Mouse (Mus musculus): Measurements from ENCODE around the gene Ptprn. TPM values are rescaled to one million over a fixed set of nuclear protein-coding genes. Genes with fewer than 3 reads are reported as not detected.

Gene Ptprn
- total and polyA plus RNA-seq, 2 experiments from 2014 or later: 31.5 to 68.7 TPM

- 79% methylated on average over 16 of the region's 16 CpGs for WGBS
- Histone ChIP-seq H3K4me2 (ENCODE audit: low read depth) (no peak overlapping the region), H3K4me3 (ENCODE audit: low read depth, low read length) (no peak overlapping the region), H3K27me3 (ENCODE audit: insufficient read depth, low read length) (no peaks in the 10 kb centered on the region), H3K9me3 (ENCODE audit: low read length) (no peaks in the 10 kb centered on the region), H3K9ac (no peak overlapping the region), H3K4me1 (ENCODE audit: insufficient read depth) (no peaks in the 10 kb centered on the region), H3K36me3 (ENCODE audit: insufficient read depth) (peaks cover 8% of the 10 kb centered on the region; the same call in 1 of the 2 replicates), H3K27ac (ENCODE audit: low read depth, low read length) (no peak overlapping the region)
- ATAC-seq (no peak), DNase-seq (no peak)
- TF ChIP-seq CTCF (IDR thresholded peaks at IDR 0.05; ENCODE audit: low read depth): no peak
These were observed 17.0 kb downstream of the Ptprn start for GRCm38 (mm10) chr1:75247071-75247930.

- ATAC-seq: peak; percentile 90
- no peaks in the 10 kb centered on the region for H3K4me1 ChIP-seq (ENCODE audit: insufficient read depth)
- no peaks in the 10 kb centered on the region for H3K9me3 ChIP-seq (ENCODE audit: low read length)
- H3K9ac ChIP-seq: no peak overlapping the region
- H3K4me2 ChIP-seq (ENCODE audit: low read depth): no peak overlapping the region
- no peak overlapping the region for H3K27ac ChIP-seq (ENCODE audit: low read depth, low read length)
- no peaks in the 10 kb centered on the region for H3K27me3 ChIP-seq (ENCODE audit: insufficient read depth, low read length)
- WGBS: 17% methylated on average over 4 of the region's 4 CpGs
- peak; percentile 81 for DNase-seq
- H3K36me3 ChIP-seq (ENCODE audit: insufficient read depth): peaks cover 19% of the 10 kb centered on the region
- H3K4me3 ChIP-seq (ENCODE audit: low read depth, low read length): no peak overlapping the region
- no peak for TF ChIP-seq CTCF (IDR thresholded peaks at IDR 0.05; ENCODE audit: low read depth)
These were observed 19.5 kb downstream of the Ptprn start for GRCm38 (mm10) chr1:75244836-75245235.

GRCm38 (mm10) chr1:75244175-75244826 is 20.0 kb downstream of the Ptprn start:
- 89% methylated on average over 12 of the region's 12 CpGs for WGBS
- no peak overlapping the region for H3K9ac ChIP-seq
- H3K4me3 ChIP-seq (ENCODE audit: low read depth, low read length): no peak overlapping the region
- DNase-seq: no peak
- no peak for ATAC-seq
- no peaks in the 10 kb centered on the region for H3K27me3 ChIP-seq (ENCODE audit: insufficient read depth, low read length)
- no peak overlapping the region for H3K27ac ChIP-seq (ENCODE audit: low read depth, low read length)
- H3K36me3 ChIP-seq (ENCODE audit: insufficient read depth): peaks cover 23% of the 10 kb centered on the region
- no peak overlapping the region for H3K4me2 ChIP-seq (ENCODE audit: low read depth)
- TF ChIP-seq CTCF (IDR thresholded peaks at IDR 0.05; ENCODE audit: low read depth): no peak
- H3K4me1 ChIP-seq (ENCODE audit: insufficient read depth): no peaks in the 10 kb centered on the region
- no peaks in the 10 kb centered on the region for H3K9me3 ChIP-seq (ENCODE audit: low read length)

GRCm38 (mm10) chr1:75243411-75243810 is 20.9 kb downstream of the Ptprn start:
- Histone ChIP-seq H3K4me1 (ENCODE audit: insufficient read depth) (no peaks in the 10 kb centered on the region), H3K9ac (no peak overlapping the region), H3K27me3 (ENCODE audit: insufficient read depth, low read length) (no peaks in the 10 kb centered on the region), H3K36me3 (ENCODE audit: insufficient read depth) (peaks cover 23% of the 10 kb centered on the region), H3K9me3 (ENCODE audit: low read length) (no peaks in the 10 kb centered on the region), H3K4me3 (ENCODE audit: low read depth, low read length) (no peak overlapping the region), H3K4me2 (ENCODE audit: low read depth) (no peak overlapping the region), H3K27ac (ENCODE audit: low read depth, low read length) (no peak overlapping the region)
- TF ChIP-seq CTCF (IDR thresholded peaks at IDR 0.05; ENCODE audit: low read depth): no peak
- ATAC-seq (no peak), DNase-seq (no peak)
- WGBS: 86% methylated on average over 14 of the region's 14 CpGs

- Histone ChIP-seq H3K27me3 (ENCODE audit: insufficient read depth, low read length) (no peaks in the 10 kb centered on the region), H3K9ac (no peak overlapping the region), H3K4me3 (ENCODE audit: low read depth, low read length) (no peak overlapping the region), H3K27ac (ENCODE audit: low read depth, low read length) (no peak overlapping the region), H3K4me2 (ENCODE audit: low read depth) (no peak overlapping the region), H3K36me3 (ENCODE audit: insufficient read depth) (peaks cover 23% of the 10 kb centered on the region), H3K4me1 (ENCODE audit: insufficient read depth) (0 out of 2 replicates have a peak, but pooled peaks cover 9% of the 10 kb centered on the region), H3K9me3 (ENCODE audit: low read length) (no peaks in the 10 kb centered on the region)
- ATAC-seq (no peak), DNase-seq (no peak)
- TF ChIP-seq CTCF (IDR thresholded peaks at IDR 0.05; ENCODE audit: low read depth): no peak
- 84% methylated on average over 10 of the region's 10 CpGs for WGBS
These were observed 24.7 kb downstream of the Ptprn start for GRCm38 (mm10) chr1:75239591-75239990.

GRCm38 (mm10) chr1:75236117-75237050 is 27.9 kb downstream of the Ptprn start, which contains the start of gene Dnajb2:
Gene Dnajb2 (plus strand): TSS chr1:75236406.
- no peaks in the 10 kb centered on the region for H3K9me3 ChIP-seq (ENCODE audit: low read length)
- ATAC-seq (peak; percentile 92), DNase-seq (peak; percentile 83)
- peaks cover 10% of the 10 kb centered on the region; the same call in 1 of the 2 replicates for H3K36me3 ChIP-seq (ENCODE audit: insufficient read depth)
- peak within 1 kb of the TSS; percentile 84 for H3K4me2 ChIP-seq (ENCODE audit: low read depth)
- 5% methylated on average over 64 of the region's 64 CpGs for WGBS
- peak within 1 kb of the TSS; percentile 69 for H3K4me3 ChIP-seq (ENCODE audit: low read depth, low read length)
- H3K9ac ChIP-seq: peak within 1 kb of the TSS; percentile 80
- 0 out of 2 replicates have a peak, but pooled peaks have one; percentile 2 for TF ChIP-seq CTCF (IDR thresholded peaks at IDR 0.05; ENCODE audit: low read depth)
- 0 out of 2 replicates have a peak, but pooled peaks cover 9% of the 10 kb centered on the region for H3K4me1 ChIP-seq (ENCODE audit: insufficient read depth)
- H3K27me3 ChIP-seq (ENCODE audit: insufficient read depth, low read length): no peaks in the 10 kb centered on the region
- H3K27ac ChIP-seq (ENCODE audit: low read depth, low read length): peak within 1 kb of the TSS; percentile 85
